Mouse (Mus musculus) spleen, adult 2 months (tissue): Measurements from ENCODE around the gene Tubg1. TPM values are rescaled to one million over a fixed set of nuclear protein-coding genes. Genes with fewer than 3 reads are reported as not detected.
A peak's percentile ranks its signal among the peaks of the same experiment; 100 is the strongest.

Source experiments
- DNase-seq, 2 experiments: peaks; one replicate each; pipeline versions ENCODE4 v3.0.0 to v3.0.0-alpha.2; 2012 to 2021; ENCODE audit warnings: low spot score in 2 of 2, low read depth in 1 of 2
- H3K27ac ChIP-seq: fragments of 200-500 bp; 2 replicates; pipeline ENCODE4 v1.5.1; 2012; ENCODE audit warnings: low read length, inconsistent platforms; ENCODE audit not compliant: insufficient read depth
- H3K27me3 ChIP-seq: fragments of 200-500 bp; 2 replicates; pipeline ENCODE4 v1.6.1; 2012; ENCODE audit warnings: mild to moderate bottlenecking, moderate library complexity, low read length, inconsistent platforms; ENCODE audit not compliant: control insufficient read depth, insufficient read depth
- H3K36me3 ChIP-seq: fragments of 200-500 bp; 2 replicates; pipeline ENCODE4 v1.6.1; 2012; ENCODE audit warnings: mild to moderate bottlenecking, low read length, inconsistent platforms; ENCODE audit not compliant: control insufficient read depth, insufficient read depth
- H3K4me1 ChIP-seq: fragments of 200-500 bp; 2 replicates; pipeline ENCODE4 v1.6.1; 2011; ENCODE audit warnings: inconsistent platforms; ENCODE audit not compliant: control insufficient read depth, insufficient read depth, insufficient read length
- H3K4me3 ChIP-seq: fragments of 200-500 bp; 2 replicates; pipeline ENCODE4 v1.5.1; 2011; ENCODE audit warnings: mild to moderate bottlenecking, inconsistent platforms; ENCODE audit not compliant: insufficient read depth, insufficient read length; ENCODE audit errors: extremely low read depth
- CTCF ChIP-seq: fragments of 200-500 bp; IDR thresholded peaks from 2 replicates; pipeline ENCODE4 v1.5.1; 2011; ENCODE audit warnings: mild to moderate bottlenecking, inconsistent platforms; ENCODE audit not compliant: insufficient read depth, insufficient read length, insufficient replicate concordance; ENCODE audit errors: extremely low read depth
- POLR2A ChIP-seq: fragments of 200-500 bp; IDR thresholded peaks from 2 replicates; pipeline ENCODE4 v1.6.1; 2011; ENCODE audit warnings: low read depth, low read length, inconsistent platforms
- WGBS: fragments of 180-500 bp; shearing (Covaris S2); methylation state at CpG from one replicate; pipeline ENCODE4 v1.1.7; 2018; 5-methylcytosine and 5-hydroxymethylcytosine counted together
- polyA plus RNA-seq: library from polyadenylated mRNA; depleted of rRNA; stranded (reverse); fragments of >200 nt; gene quantifications from 2 replicates; pipeline ENCODE4 v1.2.3, GENCODE M21; 2012

The Tubg1 gene
- polyA plus RNA-seq, 1 experiment: 17.7 TPM

- Histone ChIP-seq H3K27ac (no peak overlapping the region), H3K4me1 (no peaks in the 10 kb centered on the region), H3K36me3 (no peaks in the 10 kb centered on the region), H3K4me3 (peak overlapping the region; percentile 32), H3K27me3 (0 out of 2 replicates have a peak, but pooled peaks cover 3% of the 10 kb centered on the region)
- DNase-seq: no peak
- WGBS: 62% methylated on average over 27 of the region's 27 CpGs
- TF ChIP-seq POLR2A (no peak), CTCF (no peak)
These were observed 20.6 kb downstream of the Tubg1 start for GRCm38 (mm10) chr11:101140164-101140819.

- H3K27me3 ChIP-seq: 0 out of 2 replicates have a peak, but pooled peaks cover 3% of the 10 kb centered on the region
- WGBS: 90% methylated on average over 8 of the region's 8 CpGs
These were observed 21.4 kb downstream of the Tubg1 start for GRCm38 (mm10) chr11:101141088-101141487.

GRCm38 (mm10) chr11:101142215-101142967, 22.7 kb downstream of the Tubg1 start:
- no peak for DNase-seq
- H3K27ac ChIP-seq: no peak overlapping the region
- no peaks in the 10 kb centered on the region for H3K4me1 ChIP-seq
- 0 out of 2 replicates have a peak, but pooled peaks cover 3% of the 10 kb centered on the region for H3K27me3 ChIP-seq
- no peak for TF ChIP-seq POLR2A
- no peak for TF ChIP-seq CTCF
- no peaks in the 10 kb centered on the region for H3K36me3 ChIP-seq
- WGBS: 94% methylated on average over 10 of the region's 10 CpGs
- no peak overlapping the region for H3K4me3 ChIP-seq

More at GRCm38 (mm10) chr11:101141088-101141487, 21.4 kb downstream of the Tubg1 start:
- H3K4me1 ChIP-seq: no peaks in the 10 kb centered on the region
- H3K4me3 ChIP-seq: no peak overlapping the region
- no peak for TF ChIP-seq POLR2A
- no peak for TF ChIP-seq CTCF
- no peak overlapping the region for H3K27ac ChIP-seq
- no peaks in the 10 kb centered on the region for H3K36me3 ChIP-seq
- no peak for DNase-seq

- Histone ChIP-seq H3K4me3 (peak overlapping the region; percentile 61), H3K27ac (peak overlapping the region; percentile 81), H3K27me3 (0 out of 2 replicates have a peak, but pooled peaks cover 3% of the 10 kb centered on the region), H3K36me3 (no peaks in the 10 kb centered on the region), H3K4me1 (no peaks in the 10 kb centered on the region)
- 14% methylated on average over 18 of the region's 19 CpGs for WGBS
- peak; percentile 45 to 51 for DNase-seq
- TF ChIP-seq POLR2A: no peak
- TF ChIP-seq CTCF: no peak
These were observed 23.8 kb downstream of the Tubg1 start for GRCm38 (mm10) chr11:101143338-101144225.

- Histone ChIP-seq H3K27me3 (no peaks in the 10 kb centered on the region), H3K36me3 (no peaks in the 10 kb centered on the region), H3K4me3 (no peak overlapping the region), H3K4me1 (no peaks in the 10 kb centered on the region), H3K27ac (no peak overlapping the region)
- TF ChIP-seq POLR2A: no peak
- TF ChIP-seq CTCF: no peak
- DNase-seq: no peak
- WGBS: 83% methylated on average over 10 of the region's 10 CpGs
These were observed 26.6 kb downstream of the Tubg1 start for GRCm38 (mm10) chr11:101146377-101146776.

GRCm38 (mm10) chr11:101148751-101149150, 29.0 kb downstream of the Tubg1 start:
- WGBS: 77% methylated on average over 10 of the region's 10 CpGs
- no peak for TF ChIP-seq CTCF
- H3K4me1 ChIP-seq: no peaks in the 10 kb centered on the region
- H3K4me3 ChIP-seq: no peak overlapping the region
- H3K36me3 ChIP-seq: no peaks in the 10 kb centered on the region
- H3K27me3 ChIP-seq: no peaks in the 10 kb centered on the region
- H3K27ac ChIP-seq: no peak overlapping the region
- DNase-seq: no peak
